Mouse (Mus musculus) lung, adult 10 weeks (tissue): ENCODE measurements around the gene Cyp2a5. TPM values are rescaled to one million over a fixed set of nuclear protein-coding genes. Genes with fewer than 3 reads are reported as not detected.

Experiments used
- polyA plus RNA-seq: library from polyadenylated mRNA; stranded (reverse); fragments of 350-450 nt; fragmentation: Illumina TruSeq; extraction: RNeasy Lipid Tissue Mini Kit (QIAGEN cat#74804); gene quantifications from one replicate; pipeline ENCODE4 v1.2.3, GENCODE M21; 2014; ENCODE audit warnings: low read depth, low replicate concordance; ENCODE audit not compliant: insufficient read depth

Gene Cyp2a5
- 29.1 TPM for polyA plus RNA-seq

DNA sequence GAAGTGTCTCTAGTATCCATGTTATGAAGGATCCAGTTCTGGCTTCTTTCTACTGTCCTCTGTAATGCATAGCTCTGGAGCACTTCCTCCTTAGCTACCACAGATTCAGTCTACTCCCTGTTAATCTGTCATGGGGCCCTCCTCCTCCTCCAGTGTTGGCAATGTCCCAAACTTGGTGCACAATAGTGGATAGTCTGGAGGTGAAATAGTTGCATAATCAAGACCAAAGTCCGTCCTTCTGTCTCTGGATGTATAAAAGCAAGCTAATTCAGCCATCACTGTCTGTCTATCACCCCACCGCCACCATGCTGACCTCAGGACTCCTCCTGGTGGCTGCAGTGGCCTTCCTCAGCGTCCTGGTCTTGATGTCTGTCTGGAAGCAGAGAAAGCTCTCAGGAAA, at the start of gene Cyp2a5:
TSS of gene Cyp2a5 (plus strand) at position 247 of the 400 bp plus-strand sequence.

DNA sequence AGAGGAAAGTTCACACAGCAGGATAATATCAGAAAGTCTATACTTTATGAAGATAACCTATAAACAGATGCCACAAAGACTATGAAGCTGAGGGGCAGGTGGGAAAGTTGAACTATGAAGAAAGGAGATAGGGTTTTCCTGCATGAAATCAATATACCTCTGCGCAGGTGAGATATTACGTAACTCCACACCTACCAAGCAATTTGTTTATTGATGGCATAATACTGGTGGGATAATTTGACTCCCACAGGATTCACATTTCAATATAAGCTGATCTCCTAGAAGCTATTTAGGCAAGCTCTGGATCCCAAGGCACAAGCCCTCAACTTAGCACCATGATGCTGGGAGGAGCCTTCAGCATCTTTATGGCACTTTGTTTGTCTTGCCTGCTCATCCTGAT, 26.5 kb upstream of the Cyp2a5 start, which contains the start of gene Cyp2g1:
TSS of gene Cyp2g1 (plus strand) at position 301 of the 400 bp plus-strand sequence.

Other genes starting within 250 kb of the Cyp2a5 start
- not detected for gene Vmn1r185, start 216.8 kb upstream of the Cyp2a5 start, polyA plus RNA-seq
- not detected for gene Cyp2b23, start 148.9 kb upstream of the Cyp2a5 start, polyA plus RNA-seq
- not detected for gene Cyp2b19, start 78.2 kb upstream of the Cyp2a5 start, polyA plus RNA-seq
- gene Cyp2g1, start 26.4 kb upstream of the Cyp2a5 start, polyA plus RNA-seq, result not detected
- not detected for gene Cyp2a22, start 104.1 kb downstream of the Cyp2a5 start, polyA plus RNA-seq
- gene Cyp2a12, start 193.8 kb downstream of the Cyp2a5 start, polyA plus RNA-seq, result not detected